Mouse (Mus musculus) spleen, embryonic (tissue): ENCODE results near the gene Spata21.

ENCODE experiments used
- CTCF ChIA-PET: fragments of 350-600 bp; sonication (Branson Sonifier 250); formaldehyde crosslinking; loops from one replicate; lab custom pipeline; 2022; lab: Charles Lee

Spata21 gene

DNA sequence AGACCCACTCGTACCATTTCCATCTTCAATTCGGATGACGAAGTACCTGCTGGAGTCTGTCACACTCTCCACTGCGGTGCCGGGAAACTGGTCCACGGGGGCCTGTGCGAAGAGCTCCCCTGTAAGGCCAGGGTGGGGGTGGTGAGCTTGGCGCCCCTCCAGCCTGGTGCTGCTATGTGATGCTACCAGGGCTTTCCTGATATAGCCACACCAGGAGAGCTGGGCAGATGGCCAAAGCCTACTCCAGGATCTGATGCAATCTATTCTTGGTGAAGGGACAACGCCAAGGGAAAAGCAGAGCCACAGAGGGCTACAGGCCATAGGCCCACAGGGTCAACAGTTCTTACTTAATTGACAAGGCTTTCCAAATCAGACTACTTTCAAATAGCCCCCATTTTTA lies 14.5 kb upstream of the Spata21 start:
- CTCF ChIA-PET, result no interaction called here

DNA sequence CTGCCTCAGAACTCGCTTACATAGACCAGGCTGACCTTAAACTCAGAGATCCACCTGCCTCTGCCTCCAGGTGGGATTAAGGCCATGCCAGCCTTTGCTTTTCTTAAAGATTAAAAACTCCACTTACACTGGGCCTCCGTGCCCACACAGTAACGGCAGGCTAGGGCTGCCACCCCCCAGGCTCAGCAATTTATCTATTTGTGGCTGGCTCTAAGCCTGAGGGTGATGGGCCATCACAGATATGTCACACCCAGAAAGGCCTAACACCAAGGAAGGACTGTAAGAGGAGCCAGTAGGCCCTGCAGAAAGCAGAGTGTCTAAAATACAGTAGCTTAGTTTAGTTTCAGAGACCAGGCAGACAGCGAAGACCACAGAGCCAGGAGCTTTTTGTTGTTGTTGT lies 14.0 kb upstream of the Spata21 start:
- CTCF ChIA-PET, result no interaction called here

DNA sequence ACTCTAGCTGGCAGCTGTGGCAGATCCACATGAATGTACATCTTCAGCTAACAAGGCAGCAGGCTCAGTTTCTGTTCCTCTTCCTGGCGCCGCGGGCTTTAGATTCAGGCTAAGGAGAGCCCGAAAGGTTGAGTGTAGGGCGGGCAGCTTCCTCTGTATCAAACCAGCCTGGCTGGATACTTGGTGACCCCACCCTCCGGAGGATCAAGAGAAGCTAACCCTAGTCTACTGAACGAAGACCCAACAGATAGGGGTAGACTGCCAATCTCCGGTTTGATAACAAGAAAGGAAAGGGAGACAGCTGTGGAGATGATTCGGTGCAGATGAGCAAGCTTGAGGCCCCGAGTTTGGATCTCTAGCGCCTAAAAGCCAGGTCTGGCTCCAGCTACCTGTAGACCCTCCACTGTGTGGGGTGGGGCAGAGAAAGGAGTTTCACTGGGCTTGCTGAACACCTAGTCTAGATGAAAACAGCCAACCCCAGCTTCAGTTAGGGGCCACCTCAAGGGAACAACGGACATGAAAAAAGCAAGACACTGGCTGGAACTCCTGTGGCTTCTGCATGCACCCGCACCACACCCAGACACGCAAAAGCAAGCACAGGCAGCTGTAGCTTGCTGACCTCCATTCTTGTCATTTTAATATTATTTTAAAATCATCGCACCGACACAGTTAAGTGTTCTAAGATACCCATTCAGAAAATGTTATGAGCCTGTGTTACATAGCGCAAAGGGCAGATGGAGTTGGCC lies 11.2 kb upstream of the Spata21 start:
- CTCF ChIA-PET, result interaction anchor here (0.5 to 1.2 kb wide), 4 partner anchors 9 to 335 kb away, joined by 3 to 5 read pairs (median 4); partner anchors contain the start of gene Crocc

DNA sequence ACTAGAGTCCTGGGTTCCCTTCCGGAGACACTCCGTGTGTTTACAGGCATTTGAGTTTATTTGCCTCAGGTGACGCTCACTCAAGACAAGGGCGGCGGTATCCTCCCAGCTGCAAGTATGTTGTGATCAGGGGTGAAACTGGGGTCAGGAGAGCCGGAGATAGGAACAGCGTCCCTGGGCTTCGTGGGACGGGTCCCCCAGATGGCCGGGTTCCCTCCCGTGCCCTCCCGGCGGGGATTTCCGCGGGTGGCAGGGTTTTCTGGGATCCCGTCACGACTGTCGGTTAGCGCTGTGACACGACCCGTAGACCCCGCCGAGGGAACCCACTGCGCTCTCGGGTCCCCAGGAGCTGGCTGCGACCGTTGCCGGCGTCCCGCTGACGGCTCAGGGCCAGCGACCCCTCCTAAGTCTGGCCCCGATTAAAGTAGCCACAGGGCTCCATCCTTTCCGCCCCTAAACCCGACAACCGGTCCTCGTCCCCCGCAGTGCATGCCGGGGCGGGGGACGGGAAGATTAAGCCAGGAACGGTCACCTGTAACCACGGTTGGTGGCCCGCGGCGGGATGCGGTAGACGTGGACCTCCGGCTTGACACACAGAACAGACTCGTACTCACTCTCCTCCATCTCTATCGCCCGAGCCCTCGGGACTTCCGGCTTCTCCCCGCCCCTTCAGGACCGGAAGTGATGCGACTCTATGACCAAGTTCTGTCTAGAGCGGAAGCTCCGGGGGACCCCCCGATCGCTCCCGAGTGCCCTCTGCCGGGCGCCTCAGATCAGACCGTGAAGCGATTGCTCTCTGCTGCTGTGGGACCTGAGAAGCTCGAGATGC lies 10.2 kb upstream of the Spata21 start, which contains the start of gene Necap2:
Necap2 (minus strand) TSS at position 677 of the 829 bp plus-strand sequence.
- CTCF ChIA-PET, result interaction anchor here (0.6 to 1.0 kb wide), 2 partner anchors 9 to 10 kb away, joined by 3 to 8 read pairs; no protein-coding TSS in a partner anchor

DNA sequence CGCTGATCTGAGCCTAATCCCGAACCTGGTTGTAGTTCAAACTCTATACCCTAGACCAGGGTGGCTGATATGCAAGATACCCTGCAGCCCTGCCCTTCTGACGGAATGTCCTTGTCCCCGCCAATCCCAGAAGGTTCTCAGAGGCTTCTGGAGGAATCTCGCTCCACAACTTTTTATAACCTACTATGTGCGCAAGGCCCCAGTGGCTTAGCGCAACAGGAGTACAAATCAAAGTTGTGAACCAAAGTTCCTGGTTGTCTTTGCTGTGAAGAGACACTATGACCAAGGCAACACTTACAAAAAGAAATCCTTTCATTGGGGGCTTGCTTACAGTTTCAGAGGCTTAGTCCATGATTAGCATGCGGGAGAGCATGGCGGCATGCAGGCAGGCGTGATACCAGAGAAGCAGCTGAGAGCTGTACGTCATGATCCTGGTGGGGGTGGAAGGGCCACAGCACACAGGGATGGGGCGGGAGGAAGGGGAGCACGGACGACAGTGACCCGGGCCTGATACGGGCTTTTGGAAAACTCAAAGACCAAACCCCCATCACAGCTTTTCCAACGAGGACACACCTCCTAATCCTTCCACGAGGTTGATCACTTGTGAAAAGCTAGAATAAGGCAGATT lies 9.5 kb upstream of the Spata21 start:
- CTCF ChIA-PET, result interaction anchor here (0.6 kb wide), 1 partner anchor 671 kb away, joined by 11 read pairs; no protein-coding TSS in a partner anchor

DNA sequence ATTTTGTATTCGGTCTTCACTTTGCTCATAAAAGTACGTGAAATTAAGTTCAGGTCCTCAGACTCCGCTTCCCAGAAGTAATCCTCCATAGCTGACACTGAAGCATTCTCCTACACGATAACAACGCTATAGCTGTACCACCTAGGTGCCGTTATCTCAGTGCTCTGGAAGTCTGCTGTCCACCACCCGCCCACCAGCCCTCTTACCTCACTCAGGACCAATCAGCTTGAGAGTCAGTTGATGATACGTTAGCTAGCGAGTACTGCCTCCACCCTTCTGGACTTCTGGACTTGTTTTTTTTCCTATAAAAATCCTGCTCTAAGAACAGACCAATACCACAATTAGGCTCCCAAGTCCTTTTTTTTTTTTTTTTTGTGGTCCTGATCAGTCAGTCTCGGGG lies 1.3 kb upstream of the Spata21 start:
- CTCF ChIA-PET, result interaction anchor here (0.7 kb wide), 1 partner anchor 9 kb away, joined by 8 read pairs; the partner anchor contains the start of gene Necap2

DNA sequence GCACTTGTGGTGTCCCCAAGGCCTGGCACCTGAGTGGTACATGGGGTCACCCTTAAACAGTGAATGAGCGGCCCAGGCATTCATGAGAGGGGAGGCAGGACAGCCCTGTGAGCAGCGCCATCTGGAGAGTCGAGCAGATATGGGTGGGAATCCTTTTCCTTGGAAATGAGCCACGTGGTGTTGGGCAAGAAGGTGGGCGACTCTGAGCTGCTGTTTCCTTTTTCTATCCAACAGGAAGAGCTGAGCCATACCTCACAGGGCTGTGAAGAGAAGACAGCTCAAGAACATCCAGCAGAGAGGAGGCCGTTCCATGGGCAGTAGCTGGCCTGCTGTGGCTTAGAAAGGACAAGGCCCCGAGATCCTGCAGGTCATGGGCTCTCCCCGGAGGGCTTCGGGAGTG lies 581 bp downstream of the Spata21 start:
- CTCF ChIA-PET, result no interaction called here

DNA sequence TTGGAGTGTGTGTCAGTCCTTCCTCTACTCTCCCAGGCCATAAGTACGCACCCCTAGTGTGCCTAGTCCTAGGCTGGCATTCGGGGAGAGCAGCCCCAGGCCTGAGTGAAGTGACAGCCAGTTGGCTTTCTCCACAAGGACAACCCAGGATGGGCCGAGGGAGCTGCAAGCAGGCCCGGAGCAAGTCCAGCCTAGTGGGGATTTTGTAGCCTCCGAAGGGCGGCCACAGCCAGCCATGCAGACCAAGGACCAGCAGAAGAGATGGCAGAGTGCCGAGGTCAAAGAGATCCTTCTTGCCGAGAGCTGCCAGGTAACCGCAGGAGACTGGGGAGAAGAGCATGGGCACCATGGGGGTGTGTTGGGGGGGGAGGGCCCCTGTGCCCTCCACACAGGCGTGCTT lies 6.9 kb downstream of the Spata21 start:
- CTCF ChIA-PET, result no interaction called here

DNA sequence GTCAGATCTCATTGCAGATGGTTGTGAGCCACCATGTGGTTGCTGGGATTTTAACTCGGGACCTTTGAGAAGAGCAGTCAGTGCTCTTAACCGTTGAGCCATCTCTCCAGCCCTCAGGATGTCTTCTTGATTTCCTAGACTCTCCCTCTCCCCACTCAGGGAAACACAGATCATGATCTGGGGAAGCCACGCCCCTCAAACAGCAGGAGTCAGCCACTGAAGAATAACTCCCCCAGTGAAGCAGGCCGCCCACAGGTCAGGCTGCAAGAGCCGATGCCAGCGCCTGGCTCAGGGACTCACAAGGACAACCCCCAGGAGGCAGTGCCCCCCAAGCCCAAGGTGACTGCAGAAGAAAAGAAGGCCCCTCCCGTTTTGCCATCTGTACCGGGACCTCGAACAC lies 8.6 kb downstream of the Spata21 start:
- CTCF ChIA-PET, result no interaction called here

DNA sequence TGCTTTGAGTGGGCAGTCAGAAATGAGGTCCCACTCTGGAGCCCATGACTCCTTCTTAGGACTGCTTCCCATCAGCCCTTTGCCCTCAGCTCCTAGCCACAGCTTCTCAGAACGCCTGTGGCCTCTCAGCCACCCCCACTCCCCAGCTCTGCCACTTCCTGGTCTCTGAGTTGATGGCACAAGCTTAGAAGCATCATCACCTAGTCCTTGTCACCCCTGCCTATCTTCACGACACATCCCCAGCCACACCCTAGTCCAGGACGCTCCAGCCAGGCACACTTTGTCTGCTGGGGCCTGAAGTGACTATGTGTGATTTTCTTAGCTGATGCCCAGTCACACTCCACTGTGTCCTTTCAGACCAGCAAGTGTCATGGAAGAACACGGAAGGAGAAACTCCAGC lies 10.8 kb downstream of the Spata21 start:
- CTCF ChIA-PET, result no interaction called here

DNA sequence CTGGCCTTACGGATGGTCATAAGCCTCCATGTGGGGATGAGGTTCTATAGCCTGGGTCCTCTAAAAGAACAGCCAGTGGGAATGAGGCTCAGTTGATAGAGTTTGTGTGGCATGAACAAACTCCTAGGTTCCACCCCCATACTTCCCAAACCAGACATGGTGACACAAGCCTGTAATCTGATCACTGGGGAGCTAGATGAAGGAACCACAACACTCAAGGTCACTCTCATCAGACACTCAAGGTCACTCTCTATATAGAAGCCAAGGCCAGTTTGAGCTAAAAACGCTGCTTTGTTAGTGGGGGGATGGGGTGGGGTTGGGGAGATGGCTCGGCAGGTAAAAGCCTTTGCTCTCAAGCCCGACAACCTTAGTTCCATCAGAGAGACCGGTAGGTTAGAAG lies 11.8 kb downstream of the Spata21 start:
- CTCF ChIA-PET, result no interaction called here

DNA sequence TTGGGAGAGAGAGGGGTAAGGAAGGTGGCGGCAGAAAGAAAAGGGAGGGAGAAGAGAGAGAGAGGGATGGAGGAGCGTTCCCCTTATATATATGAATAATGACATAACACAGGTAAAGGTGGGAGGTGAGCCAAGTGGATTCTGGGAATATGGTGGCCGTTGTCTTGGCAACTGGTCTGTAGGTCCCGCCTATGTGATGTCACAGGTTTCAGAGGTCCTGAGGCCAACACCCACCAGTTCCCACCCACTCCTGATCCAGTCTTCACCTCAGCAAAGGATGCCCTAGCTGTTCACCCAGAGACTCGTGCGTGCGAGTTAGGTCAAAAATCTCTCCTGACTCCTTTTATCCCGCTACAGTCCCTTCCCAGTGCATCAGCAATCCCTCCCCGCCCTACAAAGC lies 13.2 kb downstream of the Spata21 start:
- CTCF ChIA-PET, result interaction anchor here (0.6 to 1.0 kb wide), 2 partner anchors 97 to 381 kb away, joined by 3 to 4 read pairs; no protein-coding TSS in a partner anchor

DNA sequence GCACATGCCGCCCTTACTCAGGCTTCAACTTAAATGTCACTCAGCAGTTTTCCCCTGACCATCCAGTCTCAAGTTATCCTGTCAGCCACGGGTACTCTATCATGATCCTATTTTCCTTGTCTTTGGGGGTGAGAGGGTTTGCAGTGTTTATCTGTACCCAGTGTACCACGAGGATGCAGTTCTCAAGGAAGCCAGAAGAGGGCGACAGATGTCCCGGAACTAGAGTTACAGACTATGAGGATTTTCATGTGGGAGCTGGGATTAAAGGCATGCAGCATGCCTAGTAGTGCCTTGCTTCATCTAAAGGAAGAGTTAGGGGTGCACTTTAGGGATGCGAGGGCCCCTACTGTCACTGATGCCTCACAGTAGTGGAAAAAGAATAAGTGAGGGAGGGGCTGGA lies 13.7 kb downstream of the Spata21 start:
- CTCF ChIA-PET, result interaction anchor here (0.6 to 1.0 kb wide), 3 partner anchors 78 to 382 kb away, joined by 3 to 5 read pairs (median 4); no protein-coding TSS in a partner anchor

DNA sequence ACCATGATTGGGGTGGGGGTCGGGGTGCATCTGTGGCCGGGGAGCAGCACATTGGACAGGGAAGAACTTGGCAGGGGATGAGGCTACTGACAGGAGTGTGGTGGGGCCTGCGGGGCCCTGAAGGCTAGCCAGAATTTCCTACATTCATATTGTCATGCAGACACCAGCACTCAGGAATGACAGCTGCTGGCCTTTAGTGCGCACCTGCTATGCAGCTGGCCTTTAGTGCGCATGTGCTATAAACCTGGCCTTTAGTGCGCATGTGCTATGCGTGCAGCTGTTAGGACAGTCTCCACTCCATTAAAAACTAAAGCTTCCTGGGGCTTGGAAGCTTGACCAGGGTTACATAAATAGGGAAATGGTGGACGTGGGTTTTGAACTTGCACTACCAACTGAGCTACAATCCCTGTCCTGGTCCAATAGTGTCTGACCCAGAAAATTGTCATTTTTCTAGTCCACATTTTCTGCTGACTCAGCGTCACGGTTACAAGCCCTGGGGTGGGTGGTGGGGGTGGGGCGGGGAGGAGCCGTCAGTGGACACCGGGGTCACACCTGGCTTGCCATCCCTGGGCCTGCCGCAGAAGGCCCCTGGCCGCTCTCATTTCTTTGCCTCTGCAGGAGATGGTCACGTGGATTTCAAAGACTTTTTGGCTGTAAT lies 18.5 kb downstream of the Spata21 start:
- CTCF ChIA-PET, result no interaction called here

DNA sequence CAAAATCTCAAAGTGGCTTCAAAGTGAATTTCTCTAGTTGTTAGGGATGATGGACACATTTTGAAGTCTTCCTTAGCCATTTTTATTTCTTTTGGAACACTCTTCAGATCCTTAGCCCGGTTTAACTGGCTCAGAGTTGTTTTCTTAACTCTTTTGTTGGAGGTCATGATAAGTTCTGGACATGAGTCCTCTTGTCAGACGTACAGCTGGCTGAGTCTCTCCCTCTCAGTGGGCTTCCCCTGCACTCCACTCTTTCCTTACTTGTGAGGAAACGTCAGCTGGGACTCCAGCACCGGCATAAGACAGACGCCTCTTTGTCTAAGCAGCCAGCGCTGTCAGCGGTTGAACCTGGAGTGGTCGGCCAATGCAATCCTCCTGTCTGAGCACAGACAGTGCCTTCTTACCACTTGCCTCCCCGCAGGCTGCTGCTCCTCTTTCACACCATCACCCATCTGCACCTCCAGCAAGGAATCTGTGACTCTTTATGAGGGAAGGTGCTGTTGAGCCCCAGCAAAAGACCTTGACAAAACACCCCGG lies 20.1 kb downstream of the Spata21 start:
- CTCF ChIA-PET, result no interaction called here

DNA sequence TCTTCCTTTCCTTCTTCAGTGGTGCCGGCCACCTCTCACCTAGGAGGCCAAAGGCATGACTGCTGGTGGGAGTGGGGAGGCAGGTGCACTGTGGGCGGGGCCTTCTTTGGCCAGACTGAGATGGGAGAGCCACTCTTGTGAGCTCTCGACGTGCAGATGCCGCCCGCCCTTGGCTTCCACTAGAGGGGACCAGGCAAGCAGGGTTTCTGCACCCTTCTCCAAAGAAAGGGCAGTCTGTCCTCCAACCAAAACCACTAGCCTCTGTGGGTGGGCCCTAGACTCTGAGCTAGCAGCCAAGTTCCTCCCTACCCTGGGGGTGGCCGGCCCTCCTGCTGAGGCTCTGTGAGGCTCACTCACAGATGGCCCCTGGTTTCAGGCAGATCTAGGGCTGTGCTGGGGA lies 25.7 kb downstream of the Spata21 start:
- CTCF ChIA-PET, result no interaction called here

DNA sequence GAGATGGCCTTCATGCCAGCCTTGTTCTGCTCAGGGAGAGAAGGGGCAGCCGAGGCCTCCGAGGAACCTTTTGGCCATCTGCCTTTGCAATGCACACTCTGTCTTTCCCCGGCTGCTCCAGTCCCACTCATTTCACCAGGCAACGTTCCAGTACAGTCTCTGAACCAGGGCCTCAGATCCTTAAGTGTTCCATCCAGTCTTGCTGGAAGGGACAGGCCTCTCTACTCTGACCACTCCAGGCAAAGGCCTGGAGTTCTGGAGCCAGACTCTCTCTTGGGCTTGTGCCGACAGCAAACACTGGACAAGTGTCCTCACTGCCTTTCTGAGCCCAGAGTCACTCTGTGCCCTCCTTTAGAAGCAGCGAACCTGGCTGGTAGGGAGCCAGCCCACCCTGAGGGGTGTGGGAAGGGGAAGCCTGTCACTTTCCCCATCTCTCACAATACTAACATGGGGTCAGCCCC lies 26.4 kb downstream of the Spata21 start:
- CTCF ChIA-PET, result no interaction called here

DNA sequence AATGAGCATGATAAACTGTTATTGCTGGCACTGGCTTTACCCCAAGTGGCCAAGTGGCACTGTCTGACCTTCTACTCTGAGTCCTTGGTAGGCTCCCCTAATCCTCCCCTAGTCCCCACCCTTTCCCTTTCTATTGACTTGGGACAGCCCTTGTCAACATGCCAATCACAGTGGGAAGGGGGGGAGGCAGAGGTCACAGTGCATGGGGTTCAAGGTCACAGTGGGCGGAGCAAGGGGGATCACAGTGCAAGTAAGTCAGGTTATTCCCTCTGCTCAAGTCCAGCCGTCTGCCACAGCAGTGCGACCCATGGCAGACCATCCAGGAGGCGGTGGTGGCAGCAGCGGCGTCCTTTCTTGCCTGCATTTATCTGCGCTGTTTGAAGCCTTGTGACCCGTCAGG lies 27.3 kb downstream of the Spata21 start:
- CTCF ChIA-PET, result no interaction called here

DNA sequence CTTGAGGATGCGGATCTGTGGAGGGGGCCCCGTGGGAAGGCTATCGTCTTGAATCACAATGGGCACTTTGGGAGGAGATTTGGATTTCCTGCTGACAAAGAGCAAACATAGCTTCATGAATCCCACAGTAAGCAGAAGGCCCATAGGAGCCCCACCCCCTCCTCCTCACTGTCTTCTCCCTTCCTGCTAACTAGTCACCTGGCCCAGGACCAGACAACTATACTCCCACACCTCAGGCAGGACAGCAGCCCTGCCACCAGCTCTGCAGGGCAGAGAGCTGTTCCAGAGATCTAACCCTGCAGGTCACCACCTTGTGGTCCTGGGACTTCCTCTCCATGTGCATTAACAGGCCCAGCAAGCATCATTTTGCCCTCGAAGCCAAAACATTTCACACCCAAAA lies 30.6 kb downstream of the Spata21 start:
- CTCF ChIA-PET, result no interaction called here

DNA sequence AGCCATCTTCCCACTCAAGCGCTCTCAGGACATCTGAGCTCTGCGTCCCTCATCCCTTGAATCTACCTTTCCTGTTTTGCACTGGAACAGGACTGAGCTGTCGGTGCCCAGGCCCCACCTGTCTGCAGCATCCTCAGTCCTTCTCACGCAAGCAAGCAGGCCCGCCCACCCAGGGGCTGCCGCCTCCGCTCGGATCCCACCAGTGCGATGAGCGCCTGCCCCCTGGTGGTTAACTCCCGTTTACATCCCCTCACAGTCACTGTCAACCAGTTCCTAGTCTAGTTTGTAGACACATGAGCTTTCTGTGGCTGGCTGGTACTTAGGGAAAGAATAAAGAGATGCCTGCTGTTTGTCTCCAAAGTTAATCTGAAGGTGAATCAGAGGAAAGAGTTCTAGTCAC lies 32.6 kb downstream of the Spata21 start:
- CTCF ChIA-PET, result interaction anchor here (0.6 to 0.7 kb wide), 2 partner anchors 15 to 311 kb away, joined by 3 to 6 read pairs; no protein-coding TSS in a partner anchor

DNA sequence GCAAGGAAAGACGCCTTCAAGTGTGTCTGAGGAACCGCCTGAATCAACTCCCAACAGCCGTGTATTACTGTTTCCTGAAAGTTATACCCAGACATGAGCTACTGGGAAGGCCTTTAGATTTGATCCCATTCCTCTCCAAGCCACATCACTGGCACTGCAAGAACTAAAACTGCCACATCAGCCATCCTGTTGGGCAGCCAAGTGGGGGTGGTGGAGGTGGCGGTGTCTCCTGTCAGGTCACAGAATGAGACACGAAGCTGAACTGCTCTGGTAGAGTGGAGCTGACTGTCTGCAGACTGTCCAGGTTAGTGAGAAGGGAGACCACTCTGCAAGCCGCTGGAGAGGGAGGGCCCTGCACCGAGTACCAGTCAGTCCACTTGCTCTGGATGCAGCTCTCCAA lies 34.5 kb downstream of the Spata21 start:
- CTCF ChIA-PET, result no interaction called here
